Mouse (Mus musculus) erythroid progenitor cell, adult 5-6 weeks (primary cell): Measurements from ENCODE around the gene Foxs1. TPM values are rescaled to one million over a fixed set of nuclear protein-coding genes. Genes with fewer than 3 reads are reported as not detected.

Experiments
- ATAC-seq: replicated peaks from 2 replicates; pipeline ENCODE4 v1.8.0; 2016; ENCODE audit warnings: moderate number of reproducible peaks, mild to moderate bottlenecking, moderate TSS enrichment, inconsistent platforms; ENCODE audit not compliant: poor library complexity, low FRiP score, severe bottlenecking
- total RNA-seq, 2 experiments: library from RNA; stranded (forward) in 1 of 2; stranded (reverse) in 1 of 2; fragments of 150-400 nt in 1 of 2; fragments of 186-747, 209-891 nt in 1 of 2; gene quantifications; 2 replicates each; pipeline versions ENCODE4 v1.2.3 to v1.2.4; 2015 to 2017; ENCODE audit warnings: low replicate concordance in 2 of 2

The Foxs1 gene
- total RNA-seq, 2 experiments from 2014 or later: not detected

- no peak for ATAC-seq
Measured at GRCm38 (mm10) chr2:152906274-152907037, 26.6 kb downstream of the Foxs1 start.

GRCm38 (mm10) chr2:152905036-152905829 is 27.8 kb downstream of the Foxs1 start:
- ATAC-seq: no peak

- ATAC-seq: no peak
Measured at GRCm38 (mm10) chr2:152904127-152904643, 28.8 kb downstream of the Foxs1 start.

GRCm38 (mm10) chr2:152903586-152903985 is 29.4 kb downstream of the Foxs1 start:
- ATAC-seq: no peak

GRCm38 (mm10) chr2:152902658-152903057 is 30.4 kb downstream of the Foxs1 start:
- no peak for ATAC-seq

- no peak for ATAC-seq
Measured at GRCm38 (mm10) chr2:152901296-152901695, 31.7 kb downstream of the Foxs1 start.

GRCm38 (mm10) chr2:152899011-152899410 is 34.0 kb downstream of the Foxs1 start:
- no peak for ATAC-seq

- ATAC-seq: no peak
Measured at GRCm38 (mm10) chr2:152896926-152897325, 36.1 kb downstream of the Foxs1 start.

GRCm38 (mm10) chr2:152895834-152896233 is 37.2 kb downstream of the Foxs1 start:
- no peak for ATAC-seq

- ATAC-seq: no peak
Measured at GRCm38 (mm10) chr2:152888774-152889173, 44.2 kb downstream of the Foxs1 start.

GRCm38 (mm10) chr2:152887230-152887629 is 45.8 kb downstream of the Foxs1 start:
- ATAC-seq: no peak

- no peak for ATAC-seq
Measured at GRCm38 (mm10) chr2:152884101-152884645, 48.8 kb downstream of the Foxs1 start.

Other genes with a start within 250 kb of the Foxs1 start
- gene Mcts2, start 246.2 kb downstream of the Foxs1 start, total RNA-seq (2015; ENCODE audit: low replicate concordance): not detected in 2 replicates
- 1.7 TPM in 1 of 2 replicates, not detected in the other for gene Mcts2, start 246.2 kb downstream of the Foxs1 start, total RNA-seq (2017; ENCODE audit: low replicate concordance)
- 1.3 and 17.3 TPM in 2 replicates for gene Id1, start 197.0 kb downstream of the Foxs1 start, total RNA-seq (2015; ENCODE audit: low replicate concordance)
- 1.6 and 2.6 TPM in 2 replicates for gene Id1, start 197.0 kb downstream of the Foxs1 start, total RNA-seq (2017; ENCODE audit: low replicate concordance)
- 1.8 TPM in 1 of 2 replicates, not detected in the other for gene Cox4i2, start 179.0 kb downstream of the Foxs1 start, total RNA-seq (2015; ENCODE audit: low replicate concordance)
- gene Cox4i2, start 179.0 kb downstream of the Foxs1 start, total RNA-seq (2017; ENCODE audit: low replicate concordance): not detected in 2 replicates
- gene Bcl2l1, start 101.5 kb downstream of the Foxs1 start, total RNA-seq (2015; ENCODE audit: low replicate concordance): 80.9 and 99.1 TPM in 2 replicates
- gene Bcl2l1, start 101.5 kb downstream of the Foxs1 start, total RNA-seq (2017; ENCODE audit: low replicate concordance): 76.9 and 94.9 TPM in 2 replicates
- gene Tpx2, start 85.2 kb downstream of the Foxs1 start, total RNA-seq (2015; ENCODE audit: low replicate concordance): 326 and 338 TPM in 2 replicates
- 393 and 412 TPM in 2 replicates for gene Tpx2, start 85.2 kb downstream of the Foxs1 start, total RNA-seq (2017; ENCODE audit: low replicate concordance)
- not detected in 2 replicates for gene Mylk2, start 21.9 kb downstream of the Foxs1 start, total RNA-seq (2015; ENCODE audit: low replicate concordance)
- not detected in 2 replicates for gene Mylk2, start 21.9 kb downstream of the Foxs1 start, total RNA-seq (2017; ENCODE audit: low replicate concordance)
- not detected in 2 replicates for gene Dusp15, start 18.5 kb upstream of the Foxs1 start, total RNA-seq (2015; ENCODE audit: low replicate concordance)
- not detected in 2 replicates for gene Dusp15, start 18.5 kb upstream of the Foxs1 start, total RNA-seq (2017; ENCODE audit: low replicate concordance)
- not detected in 2 replicates for gene Ttll9, start 29.3 kb upstream of the Foxs1 start, total RNA-seq (2015; ENCODE audit: low replicate concordance)
- not detected in 2 replicates for gene Ttll9, start 29.3 kb upstream of the Foxs1 start, total RNA-seq (2017; ENCODE audit: low replicate concordance)
- gene Pdrg1, start 82.2 kb upstream of the Foxs1 start, total RNA-seq (2015; ENCODE audit: low replicate concordance): 8.8 and 13.3 TPM in 2 replicates
- 4.2 and 31.2 TPM in 2 replicates for gene Pdrg1, start 82.2 kb upstream of the Foxs1 start, total RNA-seq (2017; ENCODE audit: low replicate concordance)
- gene Xkr7, start 98.6 kb upstream of the Foxs1 start, total RNA-seq (2015; ENCODE audit: low replicate concordance): not detected in 2 replicates
- not detected in 2 replicates for gene Xkr7, start 98.6 kb upstream of the Foxs1 start, total RNA-seq (2017; ENCODE audit: low replicate concordance)
- 0.72 TPM in 1 of 2 replicates, not detected in the other for gene Ccm2l, start 132.7 kb upstream of the Foxs1 start, total RNA-seq (2015; ENCODE audit: low replicate concordance)
- gene Ccm2l, start 132.7 kb upstream of the Foxs1 start, total RNA-seq (2017; ENCODE audit: low replicate concordance): not detected in 2 replicates
- gene Hck, start 175.3 kb upstream of the Foxs1 start, total RNA-seq (2015; ENCODE audit: low replicate concordance): 35.7 and 36.5 TPM in 2 replicates
- gene Hck, start 175.3 kb upstream of the Foxs1 start, total RNA-seq (2017; ENCODE audit: low replicate concordance): 19.4 and 38.2 TPM in 2 replicates
- gene Tm9sf4, start 228.1 kb upstream of the Foxs1 start, total RNA-seq (2015; ENCODE audit: low replicate concordance): 18.0 and 21.4 TPM in 2 replicates
- gene Tm9sf4, start 228.1 kb upstream of the Foxs1 start, total RNA-seq (2017; ENCODE audit: low replicate concordance): 16.9 and 30.3 TPM in 2 replicates